Mouse (Mus musculus) forebrain, embryonic 14.5 days (tissue): Measurements from ENCODE around the gene Snrnp40. TPM values are rescaled to one million over a fixed set of nuclear protein-coding genes. Genes with fewer than 3 reads are reported as not detected.
A peak's percentile ranks its signal among the peaks of the same experiment; 100 is the strongest.

ENCODE experiments used
- ATAC-seq: fragments of 200-750 bp; cut with Nextera tagmentation; 2 replicates; pipeline ENCODE4 v1.8.0; 2017; ENCODE audit warnings: mild to moderate bottlenecking, moderate library complexity
- DNase-seq: peaks from one replicate; pipeline ENCODE4 v3.0.0-alpha.2; 2015; ENCODE audit warnings: low spot score
- H3K27ac ChIP-seq: fragments of 300-500 bp; sonication (generic); 2 replicates; pipeline ENCODE4 v1.5.1; 2014; ENCODE audit warnings: low read depth, mild to moderate bottlenecking, control low read depth, low read length, moderate library complexity
- H3K27me3 ChIP-seq: fragments of 300-500 bp; sonication (generic); replicated peaks from 2 replicates; pipeline ENCODE4 v1.6.1; 2014; ENCODE audit warnings: low read length, control low read depth, mixed read lengths; ENCODE audit not compliant: control insufficient read depth, insufficient read depth
- H3K36me3 ChIP-seq: fragments of 300-500 bp; sonication (generic); 2 replicates; pipeline ENCODE4 v1.6.1; 2014; ENCODE audit warnings: low read length, control low read depth; ENCODE audit not compliant: control insufficient read depth, insufficient read depth
- H3K4me1 ChIP-seq: fragments of 300-500 bp; sonication (generic); 2 replicates; pipeline ENCODE4 v1.6.1; 2014; ENCODE audit warnings: antibody characterized with exemption, low read length, control low read depth; ENCODE audit not compliant: control insufficient read depth, insufficient read depth
- H3K4me2 ChIP-seq: fragments of 300-500 bp; sonication (generic); 2 replicates; pipeline ENCODE4 v1.6.1; 2014; ENCODE audit warnings: mild to moderate bottlenecking, control low read depth, low read length
- H3K4me3 ChIP-seq: fragments of 300-500 bp; sonication (generic); 2 replicates; pipeline ENCODE4 v1.5.1; 2014; ENCODE audit warnings: low read depth, low read length, control low read depth
- H3K9ac ChIP-seq: fragments of 300-500 bp; sonication (generic); 2 replicates; pipeline ENCODE4 v1.6.1; 2014; ENCODE audit warnings: mild to moderate bottlenecking, low read length, control low read depth, moderate library complexity
- H3K9me3 ChIP-seq: fragments of 300-500 bp; sonication (generic); replicated peaks from 2 replicates; pipeline ENCODE4 v1.6.1; 2016; ENCODE audit warnings: low read length, control low read depth, mixed read lengths; ENCODE audit not compliant: control insufficient read depth
- WGBS: fragments of 180-500 bp; shearing (Covaris S2); extraction: QIAGEN DNeasy Blood & Tissue Kit; methylation state at CpG from one replicate; pipeline ENCODE4 v1.1.7; 2014; 5-methylcytosine and 5-hydroxymethylcytosine counted together
- polyA plus RNA-seq: library from polyadenylated mRNA; unstranded; fragments of >200 nt; fragmentation: Nextera tagmentation; extraction: Ambion mirVana; gene quantifications from 2 replicates; pipeline ENCODE4 v1.2.1, GENCODE M21; 2014

The Snrnp40 gene
- polyA plus RNA-seq, 1 experiment from 2014 or later = 160 TPM

DNA sequence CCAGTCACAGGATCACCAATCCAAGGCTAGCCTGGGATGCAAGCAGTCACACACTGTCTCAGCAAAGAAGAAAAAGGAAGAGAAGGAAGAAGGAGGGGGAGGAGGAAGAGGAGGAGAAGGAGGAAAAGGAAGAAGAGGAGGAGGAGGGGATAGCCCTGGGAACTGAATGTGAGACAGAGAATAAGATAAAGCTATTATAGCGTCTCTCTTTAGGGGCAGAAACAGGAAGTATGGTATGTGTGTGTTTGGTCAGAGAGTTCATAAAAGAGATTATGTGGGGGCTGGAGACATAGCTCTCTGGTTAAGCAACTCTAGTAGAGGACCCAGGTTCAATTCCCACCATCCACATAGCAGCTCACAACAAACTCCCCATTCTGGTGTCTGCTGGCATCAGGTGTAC is 36.8 kb upstream of the Snrnp40 start:
- 84% methylated on average over 1 of the region's 1 CpGs for WGBS
- H3K4me2 ChIP-seq = no peak overlapping the region
- H3K4me3 ChIP-seq = no peak overlapping the region
- no peaks in the 10 kb centered on the region for H3K27me3 ChIP-seq
- no peak overlapping the region for H3K9ac ChIP-seq
- H3K27ac ChIP-seq = no peak overlapping the region
- no peak for DNase-seq
- no peaks in the 10 kb centered on the region for H3K9me3 ChIP-seq
- no peak for ATAC-seq
- peaks cover 87% of the 10 kb centered on the region for H3K36me3 ChIP-seq
- H3K4me1 ChIP-seq = no peaks in the 10 kb centered on the region

DNA sequence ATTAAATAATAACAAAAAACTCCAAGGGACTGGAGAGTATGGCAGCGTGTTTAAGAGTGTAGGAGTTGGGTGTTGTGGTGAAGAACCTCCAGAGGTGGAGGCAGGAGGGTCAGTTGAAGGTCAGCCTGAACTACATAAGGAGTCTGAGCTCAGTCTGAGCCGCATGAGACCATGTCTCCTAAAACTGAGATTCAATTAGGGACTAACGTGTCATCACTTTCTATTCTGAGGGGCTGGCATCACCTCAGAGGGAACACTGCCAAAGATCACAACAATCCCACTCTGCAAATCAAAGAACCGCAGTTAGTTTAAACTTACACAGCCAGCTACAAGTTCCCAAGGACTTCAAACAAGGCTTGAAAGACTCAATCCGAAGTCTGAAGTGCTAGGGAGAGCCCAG is 36.3 kb upstream of the Snrnp40 start:
- Histone ChIP-seq H3K4me1 (no peaks in the 10 kb centered on the region), H3K9ac (no peak overlapping the region), H3K27ac (no peak overlapping the region), H3K4me2 (no peak overlapping the region), H3K9me3 (no peaks in the 10 kb centered on the region), H3K36me3 (peaks cover 86% of the 10 kb centered on the region), H3K27me3 (no peaks in the 10 kb centered on the region), H3K4me3 (no peak overlapping the region)
- DNase-seq (no peak), ATAC-seq (no peak)
- WGBS = 65% methylated on average over 5 of the region's 5 CpGs

GRCm38 (mm10) chr4:130325446-130325845 is 34.5 kb upstream of the Snrnp40 start:
- peaks cover 72% of the 10 kb centered on the region for H3K36me3 ChIP-seq
- no peak overlapping the region for H3K9ac ChIP-seq
- DNase-seq (no peak), ATAC-seq (no peak)
- WGBS = 93% methylated on average over 2 of the region's 2 CpGs
- no peak overlapping the region for H3K27ac ChIP-seq
- no peaks in the 10 kb centered on the region for H3K27me3 ChIP-seq
- H3K4me1 ChIP-seq = no peaks in the 10 kb centered on the region
- H3K4me3 ChIP-seq = no peak overlapping the region
- H3K4me2 ChIP-seq = no peak overlapping the region
- no peaks in the 10 kb centered on the region for H3K9me3 ChIP-seq

GRCm38 (mm10) chr4:130327366-130327765 is 32.6 kb upstream of the Snrnp40 start:
- Histone ChIP-seq H3K27ac (no peak overlapping the region), H3K4me1 (no peaks in the 10 kb centered on the region), H3K27me3 (no peaks in the 10 kb centered on the region), H3K4me2 (no peak overlapping the region), H3K9ac (no peak overlapping the region), H3K4me3 (no peak overlapping the region), H3K36me3 (peaks cover 59% of the 10 kb centered on the region), H3K9me3 (no peaks in the 10 kb centered on the region)
- no peak for ATAC-seq
- DNase-seq = no peak
- 84% methylated on average over 9 of the region's 9 CpGs for WGBS

DNA sequence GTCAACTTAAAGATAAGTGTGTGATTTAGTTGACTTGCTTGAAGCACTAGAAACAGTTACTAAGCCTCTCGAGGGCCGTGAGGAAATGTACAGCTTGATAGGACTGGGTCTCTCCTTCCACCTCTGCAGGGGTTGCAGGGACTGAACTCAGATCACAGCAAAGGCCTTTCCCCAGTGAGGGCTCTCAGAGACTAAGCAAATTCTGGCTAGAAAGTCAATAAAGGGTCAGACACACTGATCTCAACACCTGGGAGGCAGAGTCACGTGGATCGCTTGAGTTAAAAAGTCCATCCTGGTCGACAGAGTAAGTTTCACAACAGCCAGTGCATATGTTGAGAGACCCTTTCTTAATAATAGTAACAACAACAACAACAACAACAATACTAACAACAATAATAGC is 24.1 kb upstream of the Snrnp40 start:
- no peak for DNase-seq
- Histone ChIP-seq H3K27me3 (no peaks in the 10 kb centered on the region), H3K4me2 (no peak overlapping the region), H3K4me1 (no peaks in the 10 kb centered on the region), H3K36me3 (peaks cover 47% of the 10 kb centered on the region), H3K9ac (no peak overlapping the region), H3K4me3 (no peak overlapping the region), H3K27ac (no peak overlapping the region), H3K9me3 (no peaks in the 10 kb centered on the region)
- WGBS = 95% methylated on average over 5 of the region's 5 CpGs
- no peak for ATAC-seq

- ATAC-seq = no peak
- no peaks in the 10 kb centered on the region for H3K27me3 ChIP-seq
- no peak overlapping the region for H3K27ac ChIP-seq
- no peaks in the 10 kb centered on the region for H3K9me3 ChIP-seq
- peaks cover 30% of the 10 kb centered on the region for H3K36me3 ChIP-seq
- DNase-seq = peak; percentile 77
- 26% methylated on average over 4 of the region's 4 CpGs for WGBS
- H3K9ac ChIP-seq = no peak overlapping the region
- no peak overlapping the region for H3K4me3 ChIP-seq
- H3K4me1 ChIP-seq = no peaks in the 10 kb centered on the region
- no peak overlapping the region for H3K4me2 ChIP-seq
These were observed 18.2 kb upstream of the Snrnp40 start for GRCm38 (mm10) chr4:130341691-130342090.

GRCm38 (mm10) chr4:130349666-130350065 is 10.3 kb upstream of the Snrnp40 start:
- Histone ChIP-seq H3K4me2 (no peak overlapping the region), H3K27me3 (no peaks in the 10 kb centered on the region), H3K4me3 (no peak overlapping the region), H3K9me3 (no peaks in the 10 kb centered on the region), H3K9ac (no peak overlapping the region), H3K27ac (no peak overlapping the region), H3K36me3 (peaks cover 65% of the 10 kb centered on the region), H3K4me1 (no peaks in the 10 kb centered on the region)
- no peak for DNase-seq
- ATAC-seq = no peak
- 97% methylated on average over 6 of the region's 6 CpGs for WGBS

DNA sequence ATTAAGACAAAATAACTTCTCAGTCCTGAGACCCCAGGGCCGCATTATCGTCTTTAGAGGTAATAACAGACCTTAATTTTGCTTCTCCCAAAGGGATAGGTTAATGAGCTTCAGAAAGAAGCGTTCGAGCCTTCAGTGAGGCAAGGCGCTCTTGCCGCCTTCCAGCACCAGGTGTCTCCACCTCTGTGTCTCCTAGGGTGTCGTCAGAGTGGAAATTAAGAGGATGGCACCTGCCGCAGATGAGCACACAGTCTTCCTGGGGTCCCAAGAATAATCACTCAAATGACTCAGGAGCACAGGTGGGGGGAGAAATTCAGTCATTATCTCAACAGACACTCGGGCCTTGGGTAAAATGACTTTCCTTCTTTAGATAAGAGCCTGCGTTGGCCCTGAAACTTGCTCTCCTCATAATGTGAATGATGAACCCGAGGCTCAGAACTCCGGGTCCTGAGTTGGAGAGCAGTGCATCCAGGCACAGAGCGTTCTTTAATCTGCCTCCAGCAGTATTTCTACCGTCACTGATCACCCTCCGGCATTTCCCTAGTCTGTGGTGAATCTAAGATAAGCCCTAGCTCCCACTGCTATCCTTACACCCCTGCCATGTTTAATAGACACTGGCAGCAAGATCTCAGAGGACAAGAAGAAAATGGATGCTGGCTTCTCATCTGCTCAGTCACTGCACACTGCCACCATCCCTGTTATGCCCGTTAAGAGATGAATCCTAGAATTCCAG is 9.1 kb upstream of the Snrnp40 start:
- no peak for ATAC-seq
- no peaks in the 10 kb centered on the region for H3K27me3 ChIP-seq
- no peaks in the 10 kb centered on the region for H3K9me3 ChIP-seq
- H3K4me3 ChIP-seq = no peak overlapping the region
- H3K27ac ChIP-seq = no peak overlapping the region
- no peak overlapping the region for H3K9ac ChIP-seq
- WGBS = 89% methylated on average over 16 of the region's 16 CpGs
- H3K36me3 ChIP-seq = peaks cover 65% of the 10 kb centered on the region
- DNase-seq = no peak
- no peak overlapping the region for H3K4me2 ChIP-seq
- no peaks in the 10 kb centered on the region for H3K4me1 ChIP-seq

GRCm38 (mm10) chr4:130352588-130352987 is 7.3 kb upstream of the Snrnp40 start:
- ATAC-seq = no peak
- Histone ChIP-seq H3K36me3 (peaks cover 62% of the 10 kb centered on the region), H3K4me1 (no peaks in the 10 kb centered on the region), H3K4me2 (no peak overlapping the region), H3K9me3 (no peaks in the 10 kb centered on the region), H3K4me3 (no peak overlapping the region), H3K27me3 (no peaks in the 10 kb centered on the region), H3K9ac (no peak overlapping the region), H3K27ac (no peak overlapping the region)
- WGBS = 95% methylated on average over 7 of the region's 7 CpGs
- DNase-seq = no peak
